Mouse (Mus musculus) kidney, adult 2 months (tissue): ENCODE data around the gene Olfr877. TPM values are rescaled to one million over a fixed set of nuclear protein-coding genes. Genes with fewer than 3 reads are reported as not detected.
A peak's percentile ranks its signal among the peaks of the same experiment; 100 is the strongest.

ENCODE experiments used
- DNase-seq: peaks from one replicate; pipeline ENCODE4 v3.0.0; 2021
- H3K27ac ChIP-seq: fragments of 200-500 bp; 2 replicates; pipeline ENCODE4 v1.5.1; 2012; ENCODE audit warnings: low read depth, low read length, control low read depth, inconsistent platforms; ENCODE audit not compliant: insufficient read depth
- H3K27me3 ChIP-seq: fragments of 200-500 bp; replicated peaks from 2 replicates; pipeline ENCODE4 v1.6.1; 2012; ENCODE audit warnings: mild to moderate bottlenecking, moderate library complexity, low read length, inconsistent platforms; ENCODE audit not compliant: control insufficient read depth, insufficient read depth
- H3K36me3 ChIP-seq: fragments of 200-500 bp; 2 replicates; pipeline ENCODE4 v1.6.1; 2012; ENCODE audit warnings: mild to moderate bottlenecking, moderate library complexity, low read length, inconsistent platforms; ENCODE audit not compliant: control insufficient read depth, insufficient read depth
- H3K4me1 ChIP-seq: fragments of 200-500 bp; 2 replicates; pipeline ENCODE4 v1.6.1; 2011; ENCODE audit warnings: low read length; ENCODE audit not compliant: control insufficient read depth, insufficient read depth
- H3K4me3 ChIP-seq: fragments of 200-500 bp; 2 replicates; pipeline ENCODE4 v1.5.1; 2011; ENCODE audit warnings: mild to moderate bottlenecking, low read depth, low read length, control low read depth; ENCODE audit not compliant: insufficient read depth
- CTCF ChIP-seq: fragments of 200-500 bp; conservative IDR thresholded peaks from 2 replicates; pipeline ENCODE4 v1.5.1; 2011; ENCODE audit warnings: low read depth, mild to moderate bottlenecking, control low read depth, low read length, moderate library complexity, mixed read lengths; ENCODE audit not compliant: insufficient read depth, insufficient read length
- POLR2A ChIP-seq: fragments of 200-500 bp; IDR thresholded peaks from one replicate; pipeline ENCODE4 v1.6.1; 2011; ENCODE audit warnings: low read depth, low read length, control low read depth
- WGBS: fragments of 180-500 bp; shearing (Covaris S2); methylation state at CpG from one replicate; pipeline ENCODE4 v1.1.7; 2018; 5-methylcytosine and 5-hydroxymethylcytosine counted together
- polyA plus RNA-seq: library from polyadenylated mRNA; depleted of rRNA; stranded (reverse); fragments of >200 nt; gene quantifications from 2 replicates; pipeline ENCODE4 v1.2.3, GENCODE M21; 2012; rRNA removed

Gene Olfr877
- not detected in 2 replicates for polyA plus RNA-seq

DNA sequence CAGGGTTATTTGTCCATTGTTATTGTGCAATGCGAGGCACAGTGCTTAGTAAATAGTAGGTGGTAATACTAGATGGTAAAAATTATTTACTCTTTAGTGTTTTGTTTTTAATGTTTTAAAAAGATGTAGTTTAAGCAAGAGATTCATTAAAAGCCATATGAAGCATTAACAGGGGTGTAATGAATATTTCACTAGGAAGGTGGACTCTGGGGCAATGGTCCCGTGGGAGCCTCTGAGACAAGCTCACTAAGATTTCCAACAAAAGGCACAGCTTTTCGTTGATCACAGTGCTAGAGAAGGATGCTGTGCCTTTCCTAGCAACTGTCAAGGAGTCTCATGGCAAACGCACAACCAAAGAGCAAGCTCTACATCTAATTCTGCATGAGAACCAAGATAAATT lies at the start of gene Olfr877:
Gene Olfr877, plus strand, starts transcription at position 301 of the 400 bp plus-strand sequence.
- DNase-seq: no peak
- Histone ChIP-seq H3K4me3 (no peak within 1 kb of the TSS), H3K4me1 (no peaks in the 10 kb centered on the region), H3K36me3 (no peaks in the 10 kb centered on the region), H3K27me3 (no peaks in the 10 kb centered on the region), H3K27ac (no peak within 1 kb of the TSS)
- 75% methylated on average over 4 of the region's 4 CpGs for whole genome bisulfite sequencing
- TF ChIP-seq CTCF: no peak
- no peak for TF ChIP-seq POLR2A

DNA sequence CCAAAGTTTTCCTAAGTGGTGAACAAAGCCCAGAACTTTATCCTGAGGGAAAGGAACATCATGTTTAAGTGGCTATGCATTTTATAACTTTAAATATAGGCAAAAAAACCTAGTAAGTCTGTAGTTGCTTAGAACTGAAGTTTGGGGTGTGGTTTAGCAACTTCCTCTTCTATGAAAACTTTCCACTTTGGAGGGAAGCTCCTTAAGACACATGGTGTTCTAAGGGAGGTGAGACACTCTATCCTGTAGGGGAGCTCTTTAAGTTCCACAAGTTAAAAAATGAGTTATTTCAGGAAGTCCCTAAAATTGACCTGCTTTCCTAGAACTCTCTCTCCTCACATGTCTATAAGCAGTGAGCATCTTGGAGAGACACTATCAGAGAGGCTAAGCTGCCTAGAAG lies 46.8 kb upstream of the Olfr877 start:
- H3K4me3 ChIP-seq: no peak overlapping the region
- no peaks in the 10 kb centered on the region for H3K36me3 ChIP-seq
- H3K4me1 ChIP-seq: no peaks in the 10 kb centered on the region
- H3K27ac ChIP-seq: no peak overlapping the region
- TF ChIP-seq POLR2A (no peak), CTCF (no peak)
- H3K27me3 ChIP-seq: no peaks in the 10 kb centered on the region
- no peak for DNase-seq

DNA sequence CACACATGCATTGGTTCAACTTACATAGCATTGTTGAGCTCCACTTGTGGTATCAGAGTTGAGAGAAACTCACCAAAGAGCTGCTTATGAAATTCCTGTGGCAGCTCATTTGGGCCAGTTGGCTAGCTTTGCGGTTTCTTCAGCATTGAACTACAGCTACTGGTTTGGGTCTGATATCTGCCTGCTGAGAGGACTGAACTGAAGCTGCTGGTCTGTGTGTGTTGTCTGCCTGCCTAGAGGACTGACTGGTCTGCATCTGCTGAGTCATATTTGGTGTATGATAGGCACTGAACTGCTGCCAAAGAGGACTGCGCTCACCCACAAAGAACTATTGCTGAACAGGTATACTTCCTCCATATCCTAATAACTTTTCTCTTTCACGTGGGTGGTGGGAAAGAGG lies 45.6 kb upstream of the Olfr877 start:
- no peak for DNase-seq
- Histone ChIP-seq H3K4me1 (no peaks in the 10 kb centered on the region), H3K27ac (no peak overlapping the region), H3K4me3 (no peak overlapping the region), H3K36me3 (no peaks in the 10 kb centered on the region), H3K27me3 (no peaks in the 10 kb centered on the region)
- 75% methylated on average over 3 of the region's 3 CpGs for WGBS
- TF ChIP-seq POLR2A (no peak), CTCF (no peak)

DNA sequence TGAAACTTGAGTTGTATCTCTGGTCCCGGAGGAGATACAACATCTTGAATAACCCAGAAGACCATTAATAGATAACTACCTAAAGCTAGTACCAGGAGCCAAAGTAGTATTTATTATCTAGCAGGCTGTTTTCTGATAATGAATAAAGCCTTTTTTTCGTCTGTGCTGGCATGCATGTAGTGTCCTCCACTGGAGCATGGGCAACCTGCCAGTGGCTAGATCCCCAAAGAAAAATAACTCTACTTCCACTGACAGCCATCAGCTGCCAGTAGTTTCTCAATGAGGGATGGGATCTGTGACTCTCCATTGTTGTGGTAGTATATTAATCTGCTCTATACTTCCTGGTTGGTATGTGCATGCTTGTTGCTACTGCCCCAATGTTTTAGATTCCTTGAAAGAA lies 45.1 kb upstream of the Olfr877 start:
- Histone ChIP-seq H3K27me3 (no peaks in the 10 kb centered on the region), H3K27ac (no peak overlapping the region), H3K36me3 (no peaks in the 10 kb centered on the region), H3K4me3 (no peak overlapping the region), H3K4me1 (no peaks in the 10 kb centered on the region)
- DNase-seq: peak; percentile 2
- WGBS: 52% methylated on average over 2 of the region's 2 CpGs
- TF ChIP-seq POLR2A (no peak), CTCF (no peak)

DNA sequence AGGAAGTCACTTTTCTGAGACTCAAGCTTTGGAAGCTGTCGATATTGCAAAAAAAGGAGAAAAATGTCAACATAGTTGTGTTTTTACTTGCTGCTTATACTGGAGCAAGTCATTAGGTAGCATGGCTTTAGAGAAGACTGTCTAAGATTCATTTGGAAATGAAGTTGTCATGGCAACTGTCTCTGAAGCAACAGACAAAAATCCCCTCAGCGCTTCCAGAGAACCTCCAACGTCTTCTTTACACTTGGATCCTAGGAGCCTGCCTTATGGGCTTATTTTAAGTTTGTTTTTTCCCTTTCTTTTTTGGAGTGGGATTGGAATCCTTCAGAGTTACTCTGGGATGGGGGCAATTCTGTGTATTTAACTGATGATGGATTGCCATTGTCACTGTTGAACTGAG lies 39.4 kb upstream of the Olfr877 start:
- no peak for TF ChIP-seq POLR2A
- TF ChIP-seq CTCF: no peak
- H3K36me3 ChIP-seq: no peaks in the 10 kb centered on the region
- 86% methylated on average over 3 of the region's 3 CpGs for WGBS
- no peaks in the 10 kb centered on the region for H3K4me1 ChIP-seq
- no peaks in the 10 kb centered on the region for H3K27me3 ChIP-seq
- DNase-seq: no peak
- no peak overlapping the region for H3K27ac ChIP-seq
- H3K4me3 ChIP-seq: no peak overlapping the region

DNA sequence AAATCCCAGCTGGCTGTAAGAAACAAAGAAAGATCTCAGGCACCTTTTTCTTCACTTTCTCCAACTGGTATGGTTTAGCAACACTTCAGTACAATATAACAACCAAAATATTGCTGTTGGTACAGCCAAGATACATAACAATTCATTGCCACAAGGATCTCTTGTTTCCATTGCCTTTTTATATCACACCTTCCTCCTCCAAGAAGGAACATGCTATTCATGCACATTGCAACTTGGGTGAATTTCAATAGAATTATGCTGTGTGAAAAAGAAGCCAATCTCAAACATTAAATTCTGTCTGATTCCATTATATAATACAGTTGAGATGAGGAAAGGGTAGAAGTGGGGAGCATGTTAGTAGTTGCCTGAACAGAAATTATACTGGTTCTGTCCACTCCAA lies 24.2 kb upstream of the Olfr877 start:
- TF ChIP-seq CTCF: no peak
- TF ChIP-seq POLR2A: no peak
- Histone ChIP-seq H3K4me3 (no peak overlapping the region), H3K4me1 (no peaks in the 10 kb centered on the region), H3K27ac (no peak overlapping the region), H3K27me3 (no peaks in the 10 kb centered on the region), H3K36me3 (no peaks in the 10 kb centered on the region)
- DNase-seq: no peak

DNA sequence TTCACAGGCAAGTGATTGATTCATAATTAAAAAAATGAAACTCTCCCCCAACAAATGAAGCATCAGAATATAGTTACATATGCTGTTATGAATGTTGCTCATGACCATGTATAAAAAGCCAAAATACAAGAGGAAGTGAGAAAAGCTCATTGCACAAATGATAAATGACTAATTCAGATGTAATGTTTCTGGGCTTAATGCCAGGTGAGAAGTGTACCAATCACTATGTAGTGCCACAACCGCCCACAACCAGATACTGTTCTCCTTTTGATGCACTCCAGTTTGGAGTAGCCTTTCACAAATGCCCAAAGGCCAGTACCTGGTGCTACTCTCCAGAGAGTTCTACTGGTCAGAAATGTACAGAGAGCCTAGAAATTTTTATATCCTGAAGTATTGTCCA lies 20.7 kb upstream of the Olfr877 start:
- Histone ChIP-seq H3K27ac (no peak overlapping the region), H3K4me1 (no peaks in the 10 kb centered on the region), H3K27me3 (no peaks in the 10 kb centered on the region), H3K36me3 (no peaks in the 10 kb centered on the region), H3K4me3 (no peak overlapping the region)
- DNase-seq: no peak
- WGBS: 40% methylated on average over 1 of the region's 1 CpGs
- TF ChIP-seq POLR2A (no peak), CTCF (no peak)

DNA sequence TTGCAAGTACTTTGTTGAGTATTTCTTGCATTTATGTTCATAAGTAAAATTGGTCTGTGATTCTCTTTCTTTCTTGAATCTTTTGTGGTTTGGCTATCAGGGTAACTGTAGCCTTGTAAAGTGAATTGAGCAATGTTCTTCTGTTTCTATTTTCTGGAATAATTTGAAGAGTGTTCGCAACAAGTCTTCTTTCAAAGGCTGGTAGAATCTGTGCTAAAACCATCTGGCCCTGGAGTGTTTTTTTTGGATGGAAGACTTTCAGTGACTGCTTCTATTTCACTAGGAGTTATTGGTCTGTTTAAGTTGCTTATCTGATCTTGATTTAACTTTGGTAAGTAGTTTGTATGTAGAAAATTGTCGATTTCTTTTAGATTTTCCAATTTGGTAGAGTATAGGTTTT lies 4.8 kb upstream of the Olfr877 start:
- no peak for TF ChIP-seq POLR2A
- no peak for TF ChIP-seq CTCF
- Histone ChIP-seq H3K27me3 (no peaks in the 10 kb centered on the region), H3K4me3 (no peak overlapping the region), H3K4me1 (no peaks in the 10 kb centered on the region), H3K36me3 (no peaks in the 10 kb centered on the region), H3K27ac (no peak overlapping the region)
- no peak for DNase-seq
- 83% methylated on average over 2 of the region's 2 CpGs for WGBS
